Mouse (Mus musculus) ES-E14 (cell line): ENCODE data around the gene Rfxank. TPM values are rescaled to one million over a fixed set of nuclear protein-coding genes. Genes with fewer than 3 reads are reported as not detected.

ENCODE experiments used
- DNase-seq: peaks from one replicate; pipeline ENCODE4 v3.0.0-alpha.2; 2013; ENCODE audit warnings: low read depth, low spot score
- H3K27ac ChIP-seq: 2 replicates; pipeline ENCODE4 v1.5.1; 2012; ENCODE audit warnings: low read depth, mild to moderate bottlenecking, low read length, moderate library complexity, mixed read lengths; ENCODE audit not compliant: poor library complexity, insufficient read depth, severe bottlenecking
- H3K36me3 ChIP-seq: 2 replicates; pipeline ENCODE4 v1.6.1; 2012; ENCODE audit warnings: mild to moderate bottlenecking, low read length, moderate library complexity, mixed read lengths; ENCODE audit not compliant: control insufficient read depth, poor library complexity, insufficient read depth, severe bottlenecking
- H3K4me1 ChIP-seq, 2 experiments: fragments of 150-350 bp in 1 of 2; sonication (generic) in 1 of 2; 2 replicates each; pipeline ENCODE4 v1.6.1; 2012; ENCODE audit warnings: low read length in 2 of 2, mild to moderate bottlenecking in 1 of 2, mixed read lengths in 1 of 2; ENCODE audit not compliant: control insufficient read depth in 2 of 2, insufficient read depth in 2 of 2, poor library complexity in 1 of 2
- H3K4me3 ChIP-seq, 2 experiments: fragments of 150-350 bp in 1 of 2; sonication (generic) in 1 of 2; 2 replicates each; pipeline ENCODE4 v1.5.1; 2012; ENCODE audit warnings: low read length in 2 of 2, low read depth in 1 of 2, mild to moderate bottlenecking in 1 of 2, mixed read lengths in 1 of 2; ENCODE audit not compliant: insufficient read depth in 1 of 2, poor library complexity in 1 of 2, severe bottlenecking in 1 of 2
- H3K9ac ChIP-seq: 2 replicates; pipeline ENCODE4 v1.6.1; 2012; ENCODE audit warnings: low read depth, mild to moderate bottlenecking, low read length, mixed read lengths; ENCODE audit not compliant: poor library complexity, insufficient read depth, severe bottlenecking
- H3K9me3 ChIP-seq: fragments of 150-350 bp; sonication (generic); 2 replicates; pipeline ENCODE4 v1.6.1; 2012; ENCODE audit warnings: low read depth, mild to moderate bottlenecking, low read length; ENCODE audit not compliant: control insufficient read depth, insufficient read depth
- CHD2 ChIP-seq: IDR thresholded peaks from 2 replicates; pipeline ENCODE4 v1.6.1; 2014; ENCODE audit warnings: mild to moderate bottlenecking, low read depth, low read length, inconsistent platforms
- HCFC1 ChIP-seq: IDR thresholded peaks from 2 replicates; pipeline ENCODE4 v1.6.1; 2012; ENCODE audit warnings: low read length, inconsistent platforms, borderline replicate concordance; ENCODE audit not compliant: insufficient read depth
- MAFK ChIP-seq: IDR thresholded peaks from 2 replicates; pipeline ENCODE4 v1.6.1; 2014; ENCODE audit warnings: mild to moderate bottlenecking, low read depth, low read length, inconsistent platforms; ENCODE audit not compliant: insufficient read depth
- ZC3H11A ChIP-seq: IDR thresholded peaks from 2 replicates; pipeline ENCODE4 v1.6.1; 2012; ENCODE audit warnings: low read depth, mild to moderate bottlenecking, inconsistent platforms, low read length, borderline replicate concordance
- ZNF384 ChIP-seq: IDR thresholded peaks from 2 replicates; pipeline ENCODE4 v1.6.1; 2012; ENCODE audit warnings: low read depth, low read length, inconsistent platforms
- in situ Hi-C, 2 experiments: fragments of 600-800 bp; cut with MboI; formaldehyde crosslinking; loops; one replicate each; pipeline ENCODE4 v1.15.1; 2025; ENCODE audit warnings: low sequenced_read_pairs in 2 of 2, inconsistent platforms in 1 of 2; ENCODE audit not compliant: unreplicated experiment in 2 of 2
- total RNA-seq: library from RNA; depleted of rRNA; stranded (reverse); fragments of 300-350 nt; gene quantifications from 2 replicates; pipeline ENCODE4 v1.2.3, GENCODE M21; 2012

Gene Rfxank
- total RNA-seq, 1 experiment = 10.4 TPM

DNA sequence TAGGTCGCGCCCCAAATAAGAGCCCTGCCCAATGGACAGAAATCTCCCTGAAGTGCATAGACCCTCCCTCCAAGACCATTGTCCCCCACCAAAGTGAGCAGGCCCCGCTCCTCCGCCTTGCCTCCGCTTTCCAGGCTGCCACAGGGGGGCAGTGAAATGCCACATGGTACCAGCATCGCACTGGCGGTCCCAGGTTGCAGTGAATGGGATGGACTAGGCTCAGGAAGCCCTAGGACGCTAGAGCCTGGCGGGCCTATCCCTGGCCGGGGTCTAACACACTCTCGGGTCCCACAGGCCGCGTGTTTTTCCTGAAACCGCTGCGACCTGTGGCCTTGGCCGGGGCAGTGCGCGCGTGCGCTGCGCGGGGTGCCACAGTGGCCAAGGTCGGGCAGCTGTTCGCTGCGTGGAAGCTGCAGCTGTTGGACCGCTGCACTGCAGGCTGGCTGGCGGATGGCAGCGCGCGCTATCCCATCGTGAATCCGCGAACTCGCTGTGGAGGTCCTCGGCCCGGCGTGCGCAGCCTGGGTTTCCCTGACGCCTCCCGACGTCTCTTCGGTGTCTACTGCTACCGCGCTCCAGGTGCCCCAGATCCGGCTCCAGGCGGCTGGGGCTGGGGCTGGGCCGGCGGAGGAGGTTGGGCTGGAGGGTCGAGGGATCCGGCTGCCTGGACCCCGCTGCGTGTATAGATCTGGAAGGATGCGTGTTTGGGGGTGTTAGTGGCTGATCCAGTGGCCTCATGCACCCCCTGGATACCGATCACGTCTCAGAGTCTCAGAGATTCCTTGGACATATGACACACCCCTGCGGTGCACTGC is 50.9 kb downstream of the Rfxank start:
- Histone ChIP-seq H3K36me3 (no peaks in the 10 kb centered on the region; the same call in 1 of the 2 replicates), H3K9ac (peak overlapping the region; percentile 35), H3K9me3 (no peaks in the 10 kb centered on the region), H3K4me1 (peaks cover 3 to 19% of the 10 kb centered on the region in 2 experiments; a peak in 2 of 4 replicates), H3K27ac (no peak overlapping the region), H3K4me3 (peak overlapping the region; percentile 63 to 70)
- in situ Hi-C loops = no loop called here
- no peak for DNase-seq
- TF ChIP-seq HCFC1 (no peak), ZNF384 (no peak), ZC3H11A (no peak), CHD2 (no peak), MAFK (no peak)

DNA sequence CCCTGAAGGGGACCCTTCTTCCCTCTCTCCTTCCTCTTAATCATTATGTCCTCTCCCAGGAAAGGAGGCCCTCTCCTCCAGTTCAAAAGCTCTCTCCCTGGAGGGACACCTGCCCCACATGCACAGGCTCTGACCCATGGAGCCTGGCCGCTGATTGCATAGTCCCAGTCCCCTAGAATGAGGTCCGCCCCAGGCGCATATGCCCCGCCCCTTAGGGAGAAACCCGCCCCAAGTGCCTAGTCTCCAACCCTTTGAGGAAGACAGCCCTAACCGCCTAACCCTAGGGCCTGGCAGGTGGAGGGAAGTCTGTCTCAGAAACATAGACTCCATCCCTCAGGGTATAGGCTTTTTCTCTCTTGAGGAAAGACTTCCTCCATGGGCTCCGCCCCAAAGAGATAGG is 51.7 kb downstream of the Rfxank start:
- TF ChIP-seq ZNF384 = no peak
- TF ChIP-seq CHD2 = no peak
- TF ChIP-seq HCFC1 = no peak
- no peak for TF ChIP-seq ZC3H11A
- TF ChIP-seq MAFK = no peak
- Histone ChIP-seq H3K27ac (no peak overlapping the region), H3K4me3 (no peak overlapping the region; a peak in 2 of 4 replicates), H3K4me1 (peaks cover 0 to 19% of the 10 kb centered on the region in 2 experiments; a peak in 2 of 4 replicates), H3K36me3 (no peaks in the 10 kb centered on the region; the same call in 1 of the 2 replicates), H3K9ac (no peak overlapping the region), H3K9me3 (no peaks in the 10 kb centered on the region)
- DNase-seq = no peak
- in situ Hi-C loops = no loop called here

DNA sequence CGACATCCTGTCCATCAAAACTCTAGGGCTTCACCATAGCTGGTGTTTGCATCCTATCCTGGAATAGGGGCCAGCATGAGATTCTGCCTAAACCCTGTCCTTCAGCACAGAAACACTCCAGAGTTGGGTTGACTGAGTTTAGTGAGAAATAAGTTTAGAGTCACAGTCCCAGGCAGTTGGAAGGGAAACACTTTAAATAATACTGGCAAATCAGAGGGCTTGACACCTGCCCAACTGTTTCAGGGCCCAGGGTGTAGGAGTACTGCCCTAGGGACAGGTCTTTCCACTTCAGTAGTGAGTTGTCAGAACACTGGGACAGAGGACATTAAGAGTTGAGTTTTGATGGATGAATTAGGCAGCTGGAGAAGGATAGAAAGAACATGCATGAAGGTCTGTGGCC is 52.8 kb downstream of the Rfxank start:
- Histone ChIP-seq H3K4me3 (no peak overlapping the region), H3K27ac (no peak overlapping the region), H3K4me1 (peaks cover 0 to 19% of the 10 kb centered on the region in 2 experiments; a peak in 2 of 4 replicates), H3K9ac (no peak overlapping the region), H3K9me3 (no peaks in the 10 kb centered on the region), H3K36me3 (no peaks in the 10 kb centered on the region; the same call in 1 of the 2 replicates)
- TF ChIP-seq ZNF384 (no peak), CHD2 (no peak), HCFC1 (no peak), MAFK (no peak), ZC3H11A (no peak)
- in situ Hi-C loops = no loop called here
- DNase-seq = no peak

DNA sequence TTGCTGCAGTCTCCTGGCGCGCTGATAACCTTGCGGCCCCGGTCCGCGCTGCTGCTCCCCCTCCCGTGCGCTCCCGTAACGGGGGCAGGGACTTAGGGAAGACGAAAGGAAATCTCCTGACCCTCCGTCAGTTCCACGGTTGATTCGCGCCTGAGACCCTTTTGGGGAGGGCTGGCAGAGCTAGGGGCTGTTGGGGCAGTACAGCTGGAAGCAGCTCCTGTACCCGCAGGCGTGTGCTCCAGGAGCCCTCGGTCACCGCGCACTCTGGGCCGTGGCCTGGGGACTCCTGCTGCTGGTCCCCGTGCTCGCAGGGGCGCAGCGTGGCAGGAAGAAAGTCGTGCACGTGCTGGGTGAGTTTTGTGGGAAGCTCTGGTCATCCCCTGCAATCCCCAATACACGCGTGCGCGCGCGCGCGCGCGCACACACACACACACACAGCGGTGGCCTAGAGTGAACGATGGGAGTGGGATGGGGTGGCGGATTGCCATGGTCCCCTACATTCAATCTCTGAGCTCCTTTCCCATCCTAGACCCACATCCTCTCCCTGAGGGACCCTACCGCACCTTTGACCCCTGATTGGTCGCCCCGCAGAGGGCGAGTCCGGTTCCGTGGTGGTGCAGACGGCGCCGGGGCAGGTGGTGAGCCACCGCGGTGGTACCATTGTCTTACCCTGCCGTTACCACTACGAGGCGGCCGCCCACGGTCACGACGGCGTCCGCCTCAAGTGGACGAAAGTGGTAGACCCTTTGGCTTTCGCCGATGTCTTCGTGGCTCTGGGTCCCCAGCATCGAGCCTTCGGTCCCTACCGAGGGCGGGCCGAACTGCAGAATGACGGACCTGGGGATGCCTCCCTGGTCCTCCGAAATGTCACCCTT is 54.5 kb downstream of the Rfxank start:
- Histone ChIP-seq H3K4me1 (peaks cover 0 to 15% of the 10 kb centered on the region in 2 experiments; a peak in 2 of 4 replicates), H3K27ac (no peak overlapping the region), H3K36me3 (no peaks in the 10 kb centered on the region; the same call in 1 of the 2 replicates), H3K4me3 (peak overlapping the region; percentile 66 to 68), H3K9ac (peak overlapping the region; percentile 45), H3K9me3 (no peaks in the 10 kb centered on the region)
- in situ Hi-C loops = no loop called here
- TF ChIP-seq HCFC1 (no peak), CHD2 (no peak), ZC3H11A (no peak), MAFK (no peak), ZNF384 (no peak)
- DNase-seq = no peak
